Mouse (Mus musculus) spleen, adult 2 months (tissue): Measurements from ENCODE around the gene Rnft2.

Experiments used
- CTCF ChIP-seq: fragments of 200-500 bp; IDR thresholded peaks from 2 replicates; pipeline ENCODE4 v1.5.1; 2011; ENCODE audit warnings: mild to moderate bottlenecking, inconsistent platforms; ENCODE audit not compliant: insufficient read depth, insufficient read length, insufficient replicate concordance; ENCODE audit errors: extremely low read depth
- POLR2A ChIP-seq: fragments of 200-500 bp; IDR thresholded peaks from 2 replicates; pipeline ENCODE4 v1.6.1; 2011; ENCODE audit warnings: low read depth, low read length, inconsistent platforms

DNA sequence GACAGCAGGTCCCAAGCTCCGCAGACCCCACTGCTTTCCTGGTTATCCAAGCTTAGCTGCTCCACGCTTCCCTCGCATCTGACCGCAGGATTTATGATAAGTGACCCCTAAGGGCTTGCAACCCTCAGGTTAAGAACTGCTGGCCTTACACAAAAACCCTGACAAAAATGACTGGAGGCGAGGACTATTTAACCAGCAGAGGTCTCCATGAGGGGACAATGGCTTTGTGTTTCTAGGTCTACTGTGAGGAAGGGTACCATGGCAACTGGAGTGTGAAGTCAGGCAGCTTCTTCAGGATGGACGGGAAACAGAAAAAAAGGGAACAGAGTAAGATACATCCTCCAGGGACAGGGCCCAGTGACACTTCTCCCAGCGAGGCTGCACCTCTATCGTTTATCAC lies 39.1 kb downstream of the Rnft2 start:
- TF ChIP-seq CTCF (no peak), POLR2A (no peak)
